Mouse (Mus musculus) cerebellum, adult 8-10 months (tissue): Measurements from ENCODE around the gene Ank3.
A peak's percentile ranks its signal among the peaks of the same experiment; 100 is the strongest.

Experiments used
- DNase-seq: peaks from one replicate; pipeline ENCODE4 v3.0.0; 2022

The Ank3 gene

GRCm38 (mm10) chr10:69787379-69787778, 388.8 kb downstream of the Ank3 start:
- DNase-seq, result no peak

- DNase-seq, result no peak
Observed at GRCm38 (mm10) chr10:69790606-69791005, 392.0 kb downstream of the Ank3 start.

DNA sequence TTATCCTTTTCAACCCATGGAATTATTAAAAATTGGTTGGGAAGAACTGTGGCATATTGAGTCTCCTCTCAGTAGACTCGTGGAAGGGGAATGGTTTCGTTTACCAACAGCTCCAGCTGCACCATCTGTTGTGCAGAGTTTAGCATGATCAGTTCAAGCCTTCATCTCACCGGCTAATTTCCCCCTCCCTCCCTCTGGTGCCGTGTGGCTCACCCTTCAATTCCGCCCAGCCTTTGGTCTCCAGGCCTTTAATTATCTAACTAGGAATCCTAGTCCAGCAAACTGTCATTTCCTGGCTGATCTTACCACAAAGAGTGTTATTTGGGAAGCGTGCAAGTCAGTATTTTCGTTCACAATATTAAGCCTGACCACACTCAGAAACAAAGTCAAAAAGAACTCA, 393.4 kb downstream of the Ank3 start:
- DNase-seq, result no peak

- no peak for DNase-seq
Observed at GRCm38 (mm10) chr10:69792400-69792799, 393.8 kb downstream of the Ank3 start.

- DNase-seq, result peak; percentile 59
Observed at GRCm38 (mm10) chr10:69793079-69793478, 394.5 kb downstream of the Ank3 start.

DNA sequence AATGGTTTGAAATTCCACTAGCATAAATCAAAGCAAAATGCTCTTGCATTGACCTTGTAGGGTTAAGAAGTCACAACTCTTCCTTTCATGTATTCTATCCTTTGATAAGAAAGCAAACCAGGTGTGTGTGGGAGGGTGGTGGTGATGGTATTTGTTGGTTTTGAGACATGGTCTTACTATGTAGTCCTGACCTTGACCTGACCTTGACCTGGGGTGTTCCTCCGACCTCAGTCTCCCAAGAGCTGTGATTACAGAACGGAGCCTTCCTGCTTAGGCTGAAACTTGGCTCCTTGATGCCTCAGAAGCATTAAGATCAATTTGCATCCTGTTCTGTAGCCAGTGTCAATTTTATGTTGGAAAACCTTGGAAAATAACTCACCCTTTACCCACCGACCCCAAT, 397.1 kb downstream of the Ank3 start:
- DNase-seq, result no peak

DNA sequence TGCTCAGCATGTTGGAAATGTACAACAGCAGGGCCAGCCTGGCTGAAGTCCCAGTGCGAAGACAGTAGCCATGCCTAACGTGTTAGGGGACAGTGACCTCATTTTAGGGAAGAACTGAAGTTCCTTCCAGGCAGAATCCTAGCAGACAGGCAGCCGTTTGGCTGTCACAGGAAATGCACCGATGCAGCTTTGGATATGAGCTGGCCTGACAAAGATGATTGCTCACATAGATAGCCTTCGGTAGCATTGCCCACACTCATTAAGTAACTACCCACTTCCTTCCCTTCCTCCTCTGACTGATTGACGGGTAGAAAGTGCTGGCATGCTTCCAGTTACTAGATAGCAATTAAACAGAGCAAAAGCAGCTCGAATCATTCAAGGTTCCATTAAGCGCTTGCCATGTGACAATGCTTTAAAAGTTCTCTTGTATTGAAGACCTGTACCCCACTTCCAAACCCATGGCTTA, 397.9 kb downstream of the Ank3 start:
- peak; percentile 59 for DNase-seq

DNA sequence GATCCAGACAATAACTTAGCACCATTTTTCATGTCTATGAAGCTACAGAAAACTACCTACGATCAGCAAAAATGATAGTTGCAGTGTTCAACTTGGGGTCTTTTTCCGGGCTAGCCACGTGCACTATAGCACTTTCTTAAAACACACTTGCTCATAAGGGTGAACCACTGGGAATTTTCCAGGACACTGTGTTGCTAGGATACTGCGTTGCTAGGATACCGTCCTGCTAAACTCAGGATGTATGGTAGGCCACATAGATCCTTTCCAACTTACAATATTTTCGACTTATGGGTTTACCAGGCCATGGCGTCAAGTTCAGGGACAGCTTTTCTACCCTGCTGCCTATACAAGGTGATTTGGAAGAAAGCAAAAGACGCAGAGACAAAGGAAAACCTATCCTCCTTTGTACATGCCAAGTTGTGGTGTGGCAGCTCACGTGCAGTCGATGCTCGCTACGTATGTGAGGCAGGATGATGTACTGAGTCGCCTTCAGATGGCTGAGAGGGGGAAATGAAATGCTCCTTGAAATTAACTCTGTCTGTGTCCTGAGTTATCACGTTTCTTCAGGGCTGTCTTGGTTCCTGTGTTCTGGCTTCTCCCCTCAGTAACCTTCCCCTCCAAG, 404.7 kb downstream of the Ank3 start:
- no peak for DNase-seq

- DNase-seq, result no peak
Observed at GRCm38 (mm10) chr10:69804613-69805012, 406.0 kb downstream of the Ank3 start.

- no peak for DNase-seq
Observed at GRCm38 (mm10) chr10:69810785-69811184, 412.2 kb downstream of the Ank3 start.

DNA sequence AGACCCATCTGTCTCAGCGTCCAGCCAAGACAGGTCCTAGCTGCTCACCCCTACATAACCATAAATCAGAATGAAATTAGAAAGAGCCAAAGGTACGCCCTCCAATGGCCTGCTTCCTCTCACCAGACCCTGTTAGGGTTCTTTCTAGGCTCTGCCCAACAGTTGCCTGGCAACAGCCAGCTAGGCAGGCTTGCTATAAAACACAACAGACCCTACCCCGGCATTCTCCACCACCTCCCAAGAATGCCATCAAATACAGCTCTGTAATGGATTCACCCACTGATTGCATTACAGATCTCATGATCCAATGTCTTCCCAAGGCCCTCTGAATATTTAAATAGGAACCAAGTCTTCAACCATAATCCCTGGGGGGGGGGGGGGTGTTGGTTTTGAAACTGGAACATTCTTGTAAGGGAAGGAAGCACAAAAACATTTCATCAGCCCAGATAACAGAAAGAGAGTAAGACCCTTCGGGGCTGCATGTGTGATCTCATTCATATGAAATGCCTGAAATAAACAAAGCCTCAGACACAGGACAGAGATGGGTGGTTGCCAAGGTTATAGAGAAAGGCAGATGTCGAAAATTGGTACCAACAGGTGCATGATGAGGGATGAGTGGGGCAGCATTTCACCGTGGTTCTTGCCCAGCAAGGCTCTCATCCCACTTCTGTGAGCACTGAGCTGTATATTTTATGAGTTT, 415.4 kb downstream of the Ank3 start:
- DNase-seq, result no peak

DNA sequence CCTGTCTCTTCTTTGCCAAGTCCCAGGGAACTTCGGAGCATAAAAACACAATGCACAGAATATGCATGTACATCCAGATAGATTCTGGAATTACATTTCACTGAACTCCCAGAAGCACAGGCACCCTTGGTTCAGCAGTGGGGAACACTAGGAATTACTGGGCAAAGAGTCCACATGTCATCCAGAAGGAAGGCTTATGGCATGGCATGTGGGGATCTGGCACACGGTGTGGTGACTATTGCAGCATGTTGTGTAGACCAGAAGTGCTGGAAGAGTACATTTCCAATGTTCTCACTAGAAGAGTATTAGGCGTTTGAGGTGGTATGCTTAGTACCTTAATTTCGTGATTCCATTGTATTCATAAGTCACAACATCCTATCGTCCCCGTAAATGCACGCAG, 422.7 kb downstream of the Ank3 start:
- no peak for DNase-seq

DNA sequence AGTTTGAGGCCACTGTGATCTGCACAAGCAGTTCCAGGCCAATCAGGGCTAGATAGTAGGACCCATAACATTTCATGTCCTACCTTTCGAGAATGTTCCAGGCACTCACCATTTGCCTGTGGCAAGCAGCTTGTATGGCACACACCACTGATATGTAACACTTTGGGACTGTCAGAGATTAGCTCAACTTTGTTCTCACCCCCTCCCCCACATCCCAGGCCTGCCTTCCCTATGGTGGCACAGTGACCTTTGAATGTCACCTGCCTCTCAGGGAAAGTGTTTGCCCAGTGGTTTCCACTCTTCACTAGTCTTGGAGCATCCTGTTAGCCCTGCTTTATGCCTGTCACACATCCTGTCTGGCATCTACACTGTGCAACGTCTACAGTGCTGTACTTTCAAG, 430.2 kb downstream of the Ank3 start:
- DNase-seq, result no peak

DNA sequence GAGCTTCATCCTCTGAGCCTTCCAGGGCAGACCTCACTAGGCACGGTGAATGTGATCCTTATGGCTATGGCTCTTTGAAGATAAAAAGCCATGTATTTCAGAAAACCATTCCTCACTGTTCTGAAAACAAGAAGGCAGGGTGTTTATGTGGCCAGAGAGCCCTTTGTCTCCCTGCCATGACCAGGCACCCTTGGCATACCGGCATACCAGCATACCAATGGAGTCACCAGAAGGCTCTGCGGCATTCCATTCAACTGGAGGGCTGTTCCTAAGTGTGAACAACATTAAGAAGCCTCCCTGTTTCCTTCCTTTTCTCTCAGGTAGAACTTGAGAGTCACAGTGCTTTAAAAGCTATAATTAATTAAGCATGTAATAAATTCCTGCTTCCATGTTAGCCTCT, 430.7 kb downstream of the Ank3 start:
- no peak for DNase-seq

DNA sequence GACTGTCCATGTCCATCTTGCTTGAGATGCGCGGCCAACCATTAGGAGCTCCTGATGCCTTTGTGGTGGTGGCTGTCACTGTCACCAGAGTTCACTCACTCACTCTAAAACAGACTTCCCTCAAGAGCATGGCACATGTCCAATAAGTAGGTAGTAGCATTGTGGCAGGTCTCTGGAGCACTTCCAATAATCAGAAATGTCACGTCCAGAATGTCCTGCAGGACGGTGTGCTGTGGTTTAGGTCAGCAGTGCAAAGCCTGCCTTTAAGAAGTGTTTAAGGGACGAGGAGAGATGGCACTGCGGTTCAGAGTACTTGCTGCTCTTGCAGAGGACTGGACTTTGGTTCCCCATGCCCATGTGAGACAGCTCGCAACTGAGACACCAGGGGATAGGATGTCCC, 433.0 kb downstream of the Ank3 start:
- no peak for DNase-seq

DNA sequence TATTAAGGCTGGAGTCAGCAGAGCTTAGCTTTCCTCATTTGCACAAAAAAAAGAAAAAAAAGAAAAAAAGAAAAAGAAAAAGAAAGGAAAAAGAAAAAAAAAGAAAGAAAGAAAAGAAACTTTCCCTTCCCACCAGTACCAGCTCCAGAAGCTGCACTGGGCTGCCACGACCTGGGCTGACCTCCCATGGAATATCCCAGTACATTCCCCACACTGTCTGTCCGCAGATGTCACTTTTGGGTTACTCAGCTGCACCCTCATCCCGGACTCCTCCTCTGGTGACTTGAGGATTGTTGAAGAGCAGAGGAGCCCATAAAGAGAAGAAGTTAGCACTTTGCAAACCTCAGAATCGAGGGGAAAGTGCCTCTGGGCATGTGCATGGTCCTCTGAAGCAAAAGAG, 433.7 kb downstream of the Ank3 start:
- DNase-seq, result no peak

GRCm38 (mm10) chr10:69832822-69833221, 434.2 kb downstream of the Ank3 start:
- no peak for DNase-seq

DNA sequence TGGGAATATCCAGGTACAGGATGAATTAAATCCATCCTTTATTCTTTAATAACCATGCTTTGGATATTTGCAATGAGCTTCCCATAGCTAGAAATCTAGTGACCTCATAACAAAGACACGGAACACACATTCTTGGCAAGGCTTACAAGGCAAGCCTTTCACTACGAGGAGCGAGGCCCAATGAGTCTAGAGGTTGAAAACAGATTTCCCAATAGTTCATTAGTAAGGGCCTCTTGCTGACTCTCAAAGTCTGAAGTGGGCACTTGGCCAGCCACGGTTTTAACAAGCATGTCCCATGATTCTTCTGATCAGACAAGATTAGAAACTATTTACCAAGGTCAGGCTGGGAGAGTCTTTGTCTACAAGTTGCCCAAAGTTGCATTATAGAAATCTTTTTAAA, 436.1 kb downstream of the Ank3 start:
- no peak for DNase-seq

- peak; percentile 56 for DNase-seq
Observed at GRCm38 (mm10) chr10:69845749-69846148, 447.2 kb downstream of the Ank3 start.

GRCm38 (mm10) chr10:69852366-69853091, 454.0 kb downstream of the Ank3 start:
- DNase-seq, result no peak

- no peak for DNase-seq
Observed at GRCm38 (mm10) chr10:69854587-69855185, 456.1 kb downstream of the Ank3 start.

GRCm38 (mm10) chr10:69858011-69858410, 459.4 kb downstream of the Ank3 start:
- DNase-seq, result no peak

DNA sequence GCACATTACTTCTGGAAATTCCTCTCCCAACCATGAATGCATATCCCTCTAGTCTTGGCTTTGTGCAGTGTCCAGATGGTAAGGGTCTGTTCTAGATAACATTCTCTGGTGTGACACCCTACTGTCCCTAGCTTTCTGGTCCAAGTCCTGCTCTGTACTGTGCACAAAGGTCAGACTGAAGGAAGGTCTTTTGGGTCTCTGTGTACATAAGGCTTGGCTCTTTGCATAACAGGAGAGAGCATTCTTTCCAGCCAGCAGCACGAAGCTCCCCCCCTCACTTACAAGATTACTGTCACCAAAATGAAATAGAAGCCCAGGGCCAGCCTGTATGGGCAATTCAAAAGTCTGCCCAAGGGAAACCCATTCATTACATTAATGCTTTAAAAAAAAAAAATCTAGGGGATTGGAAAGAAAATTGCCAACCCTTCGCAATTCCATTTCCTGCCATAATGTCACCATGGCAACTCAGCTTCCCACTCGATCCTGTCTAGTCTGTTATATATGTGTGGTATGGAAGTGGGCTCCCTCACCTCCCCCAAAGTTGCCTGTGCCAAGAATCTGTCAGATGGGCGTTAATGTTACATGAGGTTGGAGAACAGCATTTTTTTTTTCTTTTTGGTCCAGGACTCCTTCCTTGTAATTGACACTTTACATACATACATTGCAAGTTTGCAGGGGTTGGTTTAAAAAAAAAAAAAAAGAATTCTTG, 460.5 kb downstream of the Ank3 start:
- DNase-seq, result no peak
